Mouse (Mus musculus): Measurements from ENCODE around the gene Barhl1.

GRCm38 (mm10) chr2:28919001-28919400 is 2.5 kb upstream of the Barhl1 start:
- TF ChIP-seq CTCF (IDR thresholded peaks at IDR 0.05; ENCODE audit: borderline replicate concordance, extremely low read depth, insufficient read depth, insufficient read length) (no peak), POLR2A (IDR thresholded peaks at IDR 0.05; ENCODE audit: borderline replicate concordance, extremely low read depth, insufficient read depth, insufficient read length, poor library complexity, severe bottlenecking) (no peak)
